In the genomic region with DNA sequence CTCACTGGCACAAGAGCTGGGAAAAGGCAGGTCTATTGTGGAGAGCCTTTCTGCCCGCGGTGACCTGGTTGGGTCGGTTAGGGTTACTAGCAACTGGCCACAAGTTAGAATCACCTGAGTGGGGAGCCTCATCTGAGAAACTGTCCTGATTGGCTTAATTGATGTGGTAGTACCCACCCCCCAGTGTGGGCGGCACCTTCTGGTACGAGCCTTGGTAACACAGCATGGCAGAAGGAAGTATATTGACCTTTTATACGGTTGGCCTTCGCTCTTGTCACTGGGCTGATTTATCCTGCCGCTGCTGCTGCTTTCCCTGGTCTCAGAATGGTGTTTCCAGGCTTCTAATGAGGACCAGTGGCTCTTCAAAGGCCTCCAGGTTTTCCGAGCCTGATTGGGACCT, we compare ENCODE assay signal across 30 mouse cellular contexts. TPM values are rescaled to one million over a fixed set of nuclear protein-coding genes. Genes with fewer than 3 reads are reported as not detected.
DNase-seq lines count a peak whose midpoint lies in the region; ATAC-seq lines count a peak whose summit lies in the region.
"Had no signal": no experiment of that assay in that cellular context is flagged by ENCODE, and none has a peak within 500 bp of the region (broad histone marks: within the 10 kb centered on the region; RNA-seq: fewer than 3 reads in every experiment).

No protein-coding gene starts in this region.

- H3K27me3 ChIP-seq in forebrain, embryonic 11.5 days (ENCODE audit: control insufficient read depth, insufficient read depth, low read length), result no peaks in the 10 kb centered on the region
- H3K27me3 ChIP-seq in forebrain, embryonic 14.5 days (replicated peaks; ENCODE audit: control insufficient read depth, insufficient read depth, low read length), result no peaks in the 10 kb centered on the region
- H3K27me3 ChIP-seq in midbrain, embryonic 10.5 days (ENCODE audit: low read depth, poor library complexity, severe bottlenecking), result no peaks in the 10 kb centered on the region
- H3K27me3 ChIP-seq: embryonic facial prominence, embryonic 13.5 days; forebrain, embryonic 13.5 days; heart, embryonic 12.5 days; heart, embryonic 15.5 days; hindbrain, embryonic 13.5 days had no signal

- H3K4me1 ChIP-seq in forebrain, embryonic 11.5 days (replicated peaks; ENCODE audit: control insufficient read depth, insufficient read depth, low read length), result no peaks in the 10 kb centered on the region
- no peaks in the 10 kb centered on the region for H3K4me1 ChIP-seq in forebrain, embryonic 14.5 days (ENCODE audit: control insufficient read depth, insufficient read depth, low read length)
- no peaks in the 10 kb centered on the region for H3K4me1 ChIP-seq in midbrain, embryonic 10.5 days
- H3K4me1 ChIP-seq: embryonic facial prominence, embryonic 10.5 days; forebrain, embryonic 13.5 days; heart, embryonic 12.5 days; heart, embryonic 15.5 days; hindbrain, embryonic 10.5 days; hindbrain, embryonic 13.5 days had no signal

- WGBS in forebrain, embryonic 11.5 days, result 86% methylated on average over 9 of the region's 9 CpGs
- 85% methylated on average over 9 of the region's 9 CpGs for WGBS in forebrain, embryonic 14.5 days
- 82% methylated on average over 9 of the region's 9 CpGs for WGBS in midbrain, embryonic 10.5 days

- no peak overlapping the region for H3K27ac ChIP-seq in forebrain, embryonic 11.5 days (ENCODE audit: low read depth, low read length)
- no peak overlapping the region for H3K27ac ChIP-seq in forebrain, embryonic 14.5 days (ENCODE audit: low read depth, low read length)
- H3K27ac ChIP-seq in midbrain, embryonic 10.5 days (replicated peaks), result no peak overlapping the region
- H3K27ac ChIP-seq: embryonic facial prominence, embryonic 10.5 days; embryonic facial prominence, embryonic 13.5 days; forebrain, embryonic 13.5 days; heart, embryonic 15.5 days; hindbrain, embryonic 10.5 days; hindbrain, embryonic 13.5 days had no signal

- H3K36me3 ChIP-seq in forebrain, embryonic 11.5 days (ENCODE audit: control insufficient read depth, insufficient read depth, low read length), result no peaks in the 10 kb centered on the region
- no peaks in the 10 kb centered on the region for H3K36me3 ChIP-seq in forebrain, embryonic 14.5 days (ENCODE audit: control insufficient read depth, insufficient read depth, low read length)
- no peaks in the 10 kb centered on the region for H3K36me3 ChIP-seq in midbrain, embryonic 10.5 days
- H3K36me3 ChIP-seq: embryonic facial prominence, embryonic 10.5 days; embryonic facial prominence, embryonic 13.5 days; heart, embryonic 12.5 days; heart, embryonic 15.5 days; hindbrain, embryonic 10.5 days; hindbrain, embryonic 13.5 days had no signal

- H3K4me2 ChIP-seq in forebrain, embryonic 11.5 days (ENCODE audit: low read depth, low read length, severe bottlenecking), result no peak overlapping the region
- H3K4me2 ChIP-seq in forebrain, embryonic 14.5 days (ENCODE audit: low read length), result no peak overlapping the region
- H3K4me2 ChIP-seq: embryonic facial prominence, embryonic 13.5 days; forebrain, embryonic 13.5 days; heart, embryonic 12.5 days; heart, embryonic 15.5 days; hindbrain, embryonic 13.5 days had no signal

- H3K4me3 ChIP-seq in forebrain, embryonic 11.5 days (ENCODE audit: low read depth, low read length), result no peak overlapping the region
- H3K4me3 ChIP-seq in forebrain, embryonic 14.5 days (ENCODE audit: low read depth, low read length), result no peak overlapping the region
- no peak overlapping the region for H3K4me3 ChIP-seq in midbrain, embryonic 10.5 days
- H3K4me3 ChIP-seq: embryonic facial prominence, embryonic 10.5 days; embryonic facial prominence, embryonic 13.5 days; erythroblast, embryonic 14.5 days; forebrain, embryonic 13.5 days; heart, embryonic 12.5 days; heart, embryonic 15.5 days; hindbrain, embryonic 10.5 days; hindbrain, embryonic 13.5 days had no signal

- intact Hi-C loops in left cerebral cortex, postnatal 10 days (cut with DNase I), result no loop called here

- H3K9me3 ChIP-seq in forebrain, embryonic 11.5 days (ENCODE audit: control insufficient read depth, low read length), result no peaks in the 10 kb centered on the region
- H3K9me3 ChIP-seq in forebrain, embryonic 14.5 days (replicated peaks; ENCODE audit: control insufficient read depth, low read length), result no peaks in the 10 kb centered on the region
- no peaks in the 10 kb centered on the region for H3K9me3 ChIP-seq in midbrain, embryonic 10.5 days (replicated peaks)
- H3K9me3 ChIP-seq: embryonic facial prominence, embryonic 13.5 days; forebrain, embryonic 13.5 days; heart, embryonic 12.5 days; heart, embryonic 15.5 days; hindbrain, embryonic 10.5 days; hindbrain, embryonic 13.5 days had no signal

- no peak for ATAC-seq in forebrain, embryonic 11.5 days (replicated peaks; ENCODE audit: low FRiP score)
- no peak for ATAC-seq in forebrain, embryonic 14.5 days
- ATAC-seq: forebrain, embryonic 13.5 days; forebrain, postnatal 0 days; hindbrain, embryonic 16.5 days had no signal

- no peak overlapping the region for H3K9ac ChIP-seq in forebrain, embryonic 11.5 days (ENCODE audit: low read length)
- no peak overlapping the region for H3K9ac ChIP-seq in forebrain, embryonic 14.5 days (ENCODE audit: low read length)
- H3K9ac ChIP-seq: embryonic facial prominence, embryonic 13.5 days; forebrain, embryonic 13.5 days; forebrain, postnatal 0 days; heart, embryonic 12.5 days; heart, embryonic 15.5 days; hindbrain, embryonic 13.5 days had no signal

- DNase-seq in forebrain, embryonic 11.5 days (ENCODE audit: low spot score), result peak; percentile 23
- DNase-seq in forebrain, embryonic 14.5 days (ENCODE audit: low spot score), result no peak
- DNase-seq in CD4-positive, CD25-positive, alpha-beta regulatory T cell, adult 2 months (ENCODE audit: low read depth, low spot score), result peak; percentile 50
- peak; percentile 49 for DNase-seq in R1 (ENCODE audit: low read depth, low spot score)
- DNase-seq in induced T-regulatory cell, adult 2 months (ENCODE audit: low read depth), result peak; percentile 35
- DNase-seq in left cerebral cortex, postnatal 10 days (ENCODE audit: extremely low spot score in 1 of 2, low spot score in 2 of 2), result no peak
- no peak for DNase-seq in gastrocnemius, adult 18-20 months (ENCODE audit: low spot score)
- no peak for DNase-seq in midbrain, embryonic 10.5 days (ENCODE audit: low spot score)
- DNase-seq: adrenal gland, adult 8-10 months; B cell, adult 2 months; cerebellum, adult 11 months; cerebellum, adult 2 months; cerebellum, postnatal 10 days; cerebellum, postnatal 36 days; embryo, embryonic 11 days; forebrain, postnatal 0 days; gastrocnemius, postnatal 25 days; heart, adult 18-20 months; heart, postnatal 10 days; heart, postnatal 36 days; kidney, adult 11 months had no signal

RNA-seq across cellular contexts. Expression of a gene that starts 24.2 kb away (rescaled TPM):
- polyA plus RNA-seq in forebrain, embryonic 11.5 days (2014; fragmentation: Nextera tagmentation; extraction: Ambion mirVana), result 2.4 and 3.7 TPM in 2 replicates
- 1.5 and 1.7 TPM in 2 replicates for polyA plus RNA-seq in forebrain, embryonic 14.5 days (2014; fragmentation: Nextera tagmentation; extraction: Ambion mirVana)
- 1 to 10 TPM; 3.2 to 3.6 TPM for total RNA-seq in left cerebral cortex, postnatal 10 days (2021)
- 10 to 100 TPM; 13.2 to 13.8 TPM for total RNA-seq in gastrocnemius, adult 18-20 months (2021)
- polyA plus RNA-seq in midbrain, embryonic 10.5 days (2016; fragmentation: Nextera tagmentation; extraction: Ambion mirVana), result 1.8 and 2.2 TPM in 2 replicates
- polyA plus RNA-seq: erythroblast, embryonic 14.5 days had no signal

Comparison
In these comparisons a context has a peak if more than half of its experiments do, and no peak if none do; other contexts are left out.
1. DNase-seq: peak in forebrain, embryonic 11.5 days (single experiment), CD4-positive, CD25-positive, alpha-beta regulatory T cell, adult 2 months (single experiment), R1 (single experiment) and induced T-regulatory cell, adult 2 months (single experiment); none in forebrain, embryonic 14.5 days (single experiment), left cerebral cortex, postnatal 10 days (0 of 2), gastrocnemius, adult 18-20 months (single experiment) and midbrain, embryonic 10.5 days (single experiment).